Mouse (Mus musculus) lung, postnatal 0 days (tissue): ENCODE measurements around the gene Igf2r. TPM values are rescaled to one million over a fixed set of nuclear protein-coding genes. Genes with fewer than 3 reads are reported as not detected.

Experiments
- ATAC-seq: fragments of 200-750 bp; cut with Nextera tagmentation; 2 replicates; pipeline ENCODE4 v1.8.0; 2017; ENCODE audit warnings: moderate library complexity
- DNase-seq: peaks from one replicate; pipeline ENCODE4 v3.0.0-alpha.2; 2016; ENCODE audit warnings: low spot score
- H3K27ac ChIP-seq: fragments of 300-500 bp; sonication (generic); 2 replicates; pipeline ENCODE4 v1.5.1; 2014; ENCODE audit warnings: antibody characterized with exemption, mild to moderate bottlenecking, low read length, mixed read lengths
- H3K27me3 ChIP-seq: fragments of 300-500 bp; sonication (generic); replicated peaks from 2 replicates; pipeline ENCODE4 v1.6.1; 2014; ENCODE audit warnings: low read length, mixed read lengths; ENCODE audit not compliant: insufficient read depth
- H3K36me3 ChIP-seq: fragments of 300-500 bp; sonication (generic); 2 replicates; pipeline ENCODE4 v1.6.1; 2014; ENCODE audit warnings: low read length, mixed read lengths; ENCODE audit not compliant: insufficient read depth
- H3K4me1 ChIP-seq: fragments of 300-500 bp; sonication (generic); 2 replicates; pipeline ENCODE4 v1.6.1; 2014; ENCODE audit warnings: antibody characterized with exemption, low read depth, low read length, mixed read lengths; ENCODE audit not compliant: insufficient read depth
- H3K4me2 ChIP-seq: fragments of 300-500 bp; sonication (generic); replicated peaks from 2 replicates; pipeline ENCODE4 v1.6.1; 2014; ENCODE audit warnings: low read depth, mild to moderate bottlenecking, low read length, moderate library complexity, mixed read lengths
- H3K4me3 ChIP-seq: fragments of 300-500 bp; sonication (generic); 2 replicates; pipeline ENCODE4 v1.5.1; 2014; ENCODE audit warnings: low read depth, low read length
- H3K9ac ChIP-seq: fragments of 300-500 bp; sonication (generic); replicated peaks from 2 replicates; pipeline ENCODE4 v1.6.1; 2014; ENCODE audit warnings: low read depth, mild to moderate bottlenecking
- H3K9me3 ChIP-seq: fragments of 300-500 bp; sonication (generic); 2 replicates; pipeline ENCODE4 v1.6.1; 2016; ENCODE audit warnings: low read length, mixed read lengths
- CTCF ChIP-seq: IDR thresholded peaks from 2 replicates; pipeline ENCODE4 v1.5.1; 2016; ENCODE audit warnings: antibody characterized with exemption, mild to moderate bottlenecking
- EP300 ChIP-seq: IDR thresholded peaks from 2 replicates; pipeline ENCODE4 v1.6.1; 2016; ENCODE audit warnings: antibody characterized with exemption, mild to moderate bottlenecking, control low read depth
- WGBS: fragments of 180-500 bp; shearing (Covaris S2); extraction: QIAGEN DNeasy Blood & Tissue Kit; methylation state at CpG from one replicate; pipeline ENCODE4 v1.1.7; 2014; 5-methylcytosine and 5-hydroxymethylcytosine counted together
- polyA plus RNA-seq: library from polyadenylated mRNA; unstranded; fragments of >200 nt; fragmentation: Nextera tagmentation; extraction: Ambion mirVana; gene quantifications from 2 replicates; pipeline ENCODE4 v1.2.1, GENCODE M21; 2015

The Igf2r gene
- polyA plus RNA-seq, 1 experiment from 2014 or later, result 26.7 TPM

DNA sequence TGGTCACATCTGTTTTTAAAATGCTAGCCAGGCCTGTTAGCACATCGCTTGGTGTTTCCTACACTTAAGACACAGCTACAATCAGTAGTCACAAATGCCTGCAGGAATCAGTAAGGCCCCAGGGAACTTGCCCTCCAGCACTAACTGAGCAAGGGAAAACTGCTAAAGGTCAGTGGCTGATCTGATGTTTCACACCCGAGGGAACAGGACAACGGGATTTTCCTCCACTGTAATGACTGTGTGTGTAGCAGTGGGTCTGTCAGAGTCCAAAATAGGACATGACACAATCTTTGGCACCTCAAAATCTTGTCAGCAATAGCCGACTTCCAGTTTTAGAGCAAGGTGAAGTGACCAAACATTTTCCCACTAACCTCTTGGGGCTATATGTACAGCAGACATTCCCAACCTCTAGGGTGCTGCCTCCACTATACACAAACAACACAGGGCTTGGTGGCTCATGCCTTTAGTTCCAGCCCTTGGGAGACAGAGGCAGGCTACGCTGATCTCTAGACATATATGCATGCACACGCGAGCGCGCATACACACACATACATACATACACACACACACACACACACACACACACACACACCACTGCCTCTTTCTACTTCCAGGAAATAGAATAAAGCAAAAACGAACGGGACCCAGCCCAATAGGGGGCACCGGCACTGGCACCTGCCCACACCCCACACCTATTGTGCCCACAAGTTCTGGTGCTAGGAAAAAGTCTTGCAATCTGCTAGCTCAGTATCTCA lies 10.6 kb downstream of the Igf2r start:
- Histone ChIP-seq H3K4me2 (no peak overlapping the region), H3K4me3 (no peak overlapping the region), H3K27ac (peak overlapping the region; percentile 52), H3K36me3 (no peaks in the 10 kb centered on the region), H3K9ac (no peak overlapping the region), H3K4me1 (peaks cover 49% of the 10 kb centered on the region), H3K9me3 (no peaks in the 10 kb centered on the region), H3K27me3 (no peaks in the 10 kb centered on the region)
- ATAC-seq (no peak), DNase-seq (no peak)
- WGBS, result 76% methylated on average over 12 of the region's 12 CpGs
- no peak for TF ChIP-seq EP300
- TF ChIP-seq CTCF, result no peak

DNA sequence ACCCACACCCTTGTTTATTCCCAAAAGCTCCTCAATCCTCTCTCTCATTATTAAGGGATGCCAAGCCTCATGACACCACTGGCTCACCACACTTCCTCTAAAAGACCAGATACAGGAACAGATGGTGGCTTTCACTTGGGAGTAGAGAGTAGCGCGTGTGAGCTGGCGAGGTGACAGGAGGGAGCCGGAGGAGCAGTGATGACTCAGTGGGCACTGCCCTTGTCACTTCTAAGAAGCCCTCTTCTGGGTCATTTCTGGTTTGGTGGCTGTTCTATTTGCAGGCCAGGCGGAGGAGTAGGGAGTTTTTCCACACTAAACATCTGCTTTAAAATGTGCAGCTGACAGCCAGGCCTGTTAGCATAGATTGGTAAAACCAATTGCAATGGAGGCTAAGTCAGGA lies 11.5 kb downstream of the Igf2r start:
- Histone ChIP-seq H3K27ac (peak overlapping the region; percentile 23; the same call in 1 of the 2 replicates), H3K36me3 (no peaks in the 10 kb centered on the region), H3K4me3 (no peak overlapping the region), H3K27me3 (no peaks in the 10 kb centered on the region), H3K9ac (no peak overlapping the region), H3K9me3 (no peaks in the 10 kb centered on the region), H3K4me1 (peaks cover 54% of the 10 kb centered on the region), H3K4me2 (no peak overlapping the region)
- DNase-seq, result peak; percentile 77
- TF ChIP-seq CTCF, result no peak
- no peak for TF ChIP-seq EP300
- ATAC-seq, result peak; percentile 45
- WGBS, result 28% methylated on average over 5 of the region's 5 CpGs

DNA sequence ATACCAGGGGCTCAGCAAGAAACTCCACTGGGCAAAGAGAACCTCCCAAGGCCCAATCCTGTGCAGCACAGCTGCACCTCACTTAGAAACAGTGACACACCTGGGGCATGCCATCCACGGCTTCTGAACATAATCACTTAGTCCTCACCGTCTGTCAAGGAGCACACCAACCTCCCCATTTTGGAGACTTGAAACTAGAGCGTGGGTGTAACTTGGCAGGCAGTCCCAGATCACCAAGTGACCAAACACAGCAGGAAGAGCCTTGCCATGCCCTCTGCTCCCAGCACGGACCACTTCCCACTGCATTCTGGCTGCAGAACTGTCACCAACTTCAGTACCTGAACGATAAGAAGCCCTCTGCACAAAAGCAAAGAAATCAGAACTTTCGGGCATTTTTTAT lies 12.3 kb downstream of the Igf2r start:
- Histone ChIP-seq H3K4me2 (no peak overlapping the region), H3K36me3 (no peaks in the 10 kb centered on the region), H3K4me3 (no peak overlapping the region), H3K9ac (no peak overlapping the region), H3K4me1 (peaks cover 56% of the 10 kb centered on the region), H3K9me3 (no peaks in the 10 kb centered on the region), H3K27me3 (no peaks in the 10 kb centered on the region), H3K27ac (no peak overlapping the region; the same call in 1 of the 2 replicates)
- no peak for DNase-seq
- ATAC-seq, result no peak
- TF ChIP-seq CTCF (no peak), EP300 (no peak)
- 43% methylated on average over 6 of the region's 6 CpGs for WGBS

DNA sequence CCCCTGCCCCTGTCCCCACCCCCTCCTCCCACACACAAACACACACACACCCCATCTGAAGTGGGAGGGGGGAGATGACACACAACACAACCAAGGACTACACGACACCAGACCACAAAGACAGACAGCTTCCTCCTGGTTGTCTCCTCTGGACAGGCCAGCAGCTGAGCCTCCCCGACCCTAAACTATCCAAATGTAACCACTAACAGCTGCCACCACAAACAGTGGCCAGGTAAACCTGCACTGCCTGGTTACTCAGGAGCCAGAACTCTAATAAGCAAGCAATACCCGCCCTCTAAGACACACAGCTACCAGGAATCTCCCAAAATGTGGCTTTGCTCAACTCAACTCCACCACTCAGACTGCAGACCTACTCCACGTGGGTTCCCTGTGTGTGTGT lies 13.5 kb downstream of the Igf2r start:
- Histone ChIP-seq H3K27ac (no peak overlapping the region), H3K36me3 (no peaks in the 10 kb centered on the region), H3K9ac (no peak overlapping the region), H3K27me3 (no peaks in the 10 kb centered on the region), H3K9me3 (no peaks in the 10 kb centered on the region), H3K4me1 (peaks cover 59% of the 10 kb centered on the region), H3K4me2 (no peak overlapping the region), H3K4me3 (no peak overlapping the region)
- DNase-seq (no peak), ATAC-seq (no peak)
- WGBS, result 50% methylated on average over 4 of the region's 4 CpGs
- TF ChIP-seq EP300 (no peak), CTCF (no peak)

DNA sequence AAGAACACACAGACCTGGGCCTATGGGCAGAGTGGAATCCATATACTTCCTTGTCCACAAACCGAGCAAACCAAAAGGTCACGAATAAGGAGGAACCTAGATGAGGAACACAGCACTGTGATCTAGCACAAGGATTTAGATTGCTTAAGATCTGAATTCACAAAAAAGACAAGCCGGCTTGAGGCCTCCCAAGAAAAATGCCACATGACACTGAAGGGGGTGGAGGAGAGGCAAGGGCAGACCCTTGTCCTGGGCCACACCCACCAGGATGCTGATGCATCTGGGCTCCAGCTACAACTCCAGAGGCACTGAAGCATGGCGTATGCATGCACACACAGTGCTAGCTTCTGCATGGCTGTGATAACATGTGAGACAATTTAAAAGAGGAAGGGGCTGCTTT lies 14.3 kb downstream of the Igf2r start:
- no peak overlapping the region for H3K4me2 ChIP-seq

DNA sequence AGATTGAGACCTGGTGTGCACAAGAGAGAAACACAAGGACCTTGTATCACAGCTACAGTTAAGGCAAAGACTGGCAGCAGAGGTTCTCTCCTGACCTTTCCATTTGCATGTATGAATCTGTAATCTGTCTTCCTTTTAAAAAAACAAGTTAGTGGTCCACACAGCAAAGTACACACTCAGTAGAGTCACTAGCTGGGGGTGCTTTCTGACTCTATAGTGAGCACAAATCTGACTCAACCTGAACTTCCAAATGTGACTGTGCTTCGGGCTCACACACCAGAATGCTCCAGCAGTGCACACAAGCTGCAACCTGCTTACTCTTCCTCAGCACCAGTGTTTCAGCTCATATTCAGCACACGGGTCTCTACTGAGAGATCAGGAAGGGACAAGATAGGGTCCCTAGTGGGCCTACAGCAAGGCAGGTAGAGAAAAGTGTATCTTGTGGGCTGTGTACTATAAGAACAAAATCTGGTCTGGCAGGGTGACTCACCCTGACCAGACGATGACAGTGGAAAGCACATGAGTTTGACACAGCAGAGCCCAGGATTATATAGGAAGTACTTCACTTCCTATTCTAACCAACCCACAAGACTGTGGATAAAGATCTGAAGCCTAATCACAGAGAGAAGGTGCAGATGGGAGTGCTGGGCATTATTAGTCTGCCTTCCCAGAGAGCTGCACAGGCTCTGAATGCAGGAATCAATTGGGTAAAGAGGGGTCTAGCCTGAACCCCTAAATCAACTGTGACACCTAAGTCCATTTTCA lies 15.0 kb downstream of the Igf2r start:
- WGBS, result 41% methylated on average over 3 of the region's 3 CpGs
- Histone ChIP-seq H3K4me3 (no peak overlapping the region), H3K27ac (peak overlapping the region; percentile 52), H3K27me3 (no peaks in the 10 kb centered on the region), H3K4me2 (no peak overlapping the region), H3K36me3 (no peaks in the 10 kb centered on the region), H3K9ac (no peak overlapping the region), H3K4me1 (peaks cover 49% of the 10 kb centered on the region), H3K9me3 (no peaks in the 10 kb centered on the region)
- ATAC-seq (no peak), DNase-seq (peak; percentile 59)
- TF ChIP-seq EP300 (no peak), CTCF (no peak)

More for the DNA sequence above, 14.3 kb downstream of the Igf2r start:
- WGBS, result 57% methylated on average over 4 of the region's 4 CpGs
- H3K4me1 ChIP-seq, result peaks cover 53% of the 10 kb centered on the region
- no peaks in the 10 kb centered on the region for H3K9me3 ChIP-seq
- no peaks in the 10 kb centered on the region for H3K36me3 ChIP-seq
- no peak overlapping the region for H3K4me3 ChIP-seq
- peak; percentile 47 for DNase-seq
- H3K27me3 ChIP-seq, result no peaks in the 10 kb centered on the region
- ATAC-seq, result no peak
- H3K9ac ChIP-seq, result no peak overlapping the region
- no peak for TF ChIP-seq CTCF
- TF ChIP-seq EP300, result no peak
- H3K27ac ChIP-seq, result peak overlapping the region; percentile 52; the same call in 1 of the 2 replicates
